Mouse (Mus musculus) neural tube, embryonic 13.5 days (tissue): ENCODE measurements around the gene 2010003K11Rik. TPM values are rescaled to one million over a fixed set of nuclear protein-coding genes. Genes with fewer than 3 reads are reported as not detected.
"Not testable (repeated sequence)": the region's sequence is repeated elsewhere in the genome, so short reads cannot be mapped to it uniquely, and the experiment has no call there.

Experiments used
- ATAC-seq: fragments of 200-750 bp; cut with Nextera tagmentation; 2 replicates; pipeline ENCODE4 v1.8.0; 2017; ENCODE audit warnings: low read depth, mild to moderate bottlenecking, moderate TSS enrichment, moderate library complexity
- H3K27ac ChIP-seq: fragments of 300-500 bp; sonication (generic); replicated peaks from 2 replicates; pipeline ENCODE4 v1.5.1; 2015; ENCODE audit warnings: moderate library complexity, mild to moderate bottlenecking, inconsistent platforms
- H3K27me3 ChIP-seq: fragments of 300-500 bp; sonication (generic); 2 replicates; pipeline ENCODE4 v1.6.1; 2015; ENCODE audit warnings: mild to moderate bottlenecking, inconsistent platforms
- H3K36me3 ChIP-seq: fragments of 300-500 bp; sonication (generic); 2 replicates; pipeline ENCODE4 v1.6.1; 2015; ENCODE audit warnings: mild to moderate bottlenecking, inconsistent platforms
- H3K4me1 ChIP-seq: fragments of 300-500 bp; sonication (generic); replicated peaks from 2 replicates; pipeline ENCODE4 v1.6.1; 2015; ENCODE audit warnings: inconsistent platforms
- H3K4me2 ChIP-seq: fragments of 300-500 bp; sonication (generic); 2 replicates; pipeline ENCODE4 v1.6.1; 2015; ENCODE audit warnings: inconsistent platforms, mild to moderate bottlenecking, moderate library complexity
- H3K4me3 ChIP-seq: fragments of 300-500 bp; sonication (generic); 2 replicates; pipeline ENCODE4 v1.5.1; 2015; ENCODE audit warnings: mild to moderate bottlenecking, inconsistent platforms
- H3K9ac ChIP-seq: fragments of 300-500 bp; sonication (generic); 2 replicates; pipeline ENCODE4 v1.6.1; 2015; ENCODE audit warnings: moderate library complexity, mild to moderate bottlenecking, inconsistent platforms
- H3K9me3 ChIP-seq: fragments of 300-500 bp; sonication (generic); 2 replicates; pipeline ENCODE4 v1.6.1; 2016; ENCODE audit warnings: inconsistent platforms
- WGBS: fragments of 180-500 bp; shearing (Covaris S2); methylation state at CpG from one replicate; pipeline ENCODE4 v1.1.7; 2015; 5-methylcytosine and 5-hydroxymethylcytosine counted together
- polyA plus RNA-seq: library from polyadenylated mRNA; unstranded; fragments of >200 nt; fragmentation: Nextera tagmentation; extraction: Ambion mirVana; gene quantifications from 2 replicates; pipeline ENCODE4 v1.2.1, GENCODE M21; 2015

The 2010003K11Rik gene
- polyA plus RNA-seq, 1 experiment from 2014 or later = not detected

DNA sequence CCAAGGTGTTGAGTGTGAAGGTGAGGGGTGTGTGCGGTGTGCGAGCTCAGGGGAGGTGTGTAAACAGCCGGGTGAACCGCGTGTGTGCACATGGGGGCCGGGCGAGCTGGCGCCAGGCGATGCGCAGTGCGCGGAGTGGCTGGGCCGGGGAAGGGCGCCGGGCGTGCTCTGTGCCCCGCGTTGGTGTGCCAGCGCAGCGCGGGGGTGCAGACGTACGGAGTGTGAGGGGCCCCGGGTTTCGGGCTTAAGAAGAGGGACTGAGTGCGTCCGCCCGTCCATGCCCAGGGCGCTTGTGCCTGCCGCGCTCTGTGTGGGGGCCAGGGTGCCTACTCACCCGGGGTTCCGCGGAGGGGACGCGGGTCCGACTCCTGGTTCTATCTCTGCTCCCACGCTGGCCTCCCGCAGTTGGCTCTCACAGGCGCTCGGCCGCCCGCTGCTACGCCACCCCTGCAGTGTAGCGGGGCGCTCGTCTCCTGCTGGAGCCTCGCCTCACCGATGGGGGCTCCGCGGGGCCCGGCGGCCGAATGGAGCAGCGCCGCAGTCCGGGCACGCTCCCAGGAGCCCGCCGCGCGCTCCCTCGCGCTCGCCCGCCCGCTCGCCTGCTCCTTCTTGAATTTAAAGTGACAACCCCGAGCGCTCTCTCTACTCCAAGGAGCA is 21.7 kb downstream of the 2010003K11Rik start:
- peaks cover 17% of the 10 kb centered on the region for H3K4me1 ChIP-seq
- ATAC-seq = peak; percentile 71
- peak overlapping the region; percentile 95 for H3K4me2 ChIP-seq
- H3K27ac ChIP-seq = no peak overlapping the region
- WGBS = under 1% methylated on average over 66 of the region's 70 CpGs
- no peaks in the 10 kb centered on the region for H3K36me3 ChIP-seq
- peak overlapping the region; percentile 71 for H3K9ac ChIP-seq
- no peaks in the 10 kb centered on the region for H3K9me3 ChIP-seq
- peak overlapping the region; percentile 54 for H3K4me3 ChIP-seq
- H3K27me3 ChIP-seq = peaks cover 54% of the 10 kb centered on the region

DNA sequence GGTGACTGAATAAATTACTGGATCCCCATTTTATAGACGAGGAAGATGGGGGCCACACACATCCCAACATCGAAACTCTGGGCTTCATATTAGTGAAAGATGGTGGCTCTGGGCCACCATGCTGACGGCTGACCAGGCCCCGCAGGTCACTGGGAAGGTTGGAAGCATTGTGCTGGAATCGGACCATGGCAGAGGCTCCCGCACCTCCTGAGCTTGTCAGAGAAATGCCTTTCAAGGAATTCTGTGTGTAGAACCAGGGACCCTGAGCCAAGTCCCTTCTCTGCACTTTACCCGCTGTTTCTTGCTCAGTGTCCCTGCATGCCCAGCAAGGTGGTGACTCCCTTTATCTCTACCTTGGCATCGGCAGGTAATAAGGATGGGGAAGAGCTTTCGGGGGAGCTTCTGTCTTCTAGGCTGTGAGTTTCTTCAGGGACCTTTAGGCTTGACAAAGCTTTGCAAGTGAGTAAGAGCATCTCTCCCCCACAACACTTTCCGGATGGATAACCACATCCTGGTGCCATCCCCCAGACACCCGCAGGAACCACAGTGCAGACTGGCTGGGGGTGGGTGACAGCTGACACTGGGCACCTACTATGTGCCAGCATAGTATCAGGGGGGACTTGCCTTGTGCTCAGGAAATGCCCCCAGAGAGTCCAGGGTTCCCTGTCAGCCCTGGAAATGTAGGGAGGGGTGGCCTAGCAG is 23.0 kb downstream of the 2010003K11Rik start:
- no peak overlapping the region for H3K27ac ChIP-seq
- no peak overlapping the region for H3K4me2 ChIP-seq
- WGBS = 74% methylated on average over 11 of the region's 11 CpGs
- H3K9me3 ChIP-seq = no peaks in the 10 kb centered on the region
- ATAC-seq = no peak
- H3K36me3 ChIP-seq = no peaks in the 10 kb centered on the region
- H3K4me1 ChIP-seq = peaks cover 17% of the 10 kb centered on the region
- H3K4me3 ChIP-seq = no peak overlapping the region
- H3K9ac ChIP-seq = no peak overlapping the region
- H3K27me3 ChIP-seq = peaks cover 54% of the 10 kb centered on the region

DNA sequence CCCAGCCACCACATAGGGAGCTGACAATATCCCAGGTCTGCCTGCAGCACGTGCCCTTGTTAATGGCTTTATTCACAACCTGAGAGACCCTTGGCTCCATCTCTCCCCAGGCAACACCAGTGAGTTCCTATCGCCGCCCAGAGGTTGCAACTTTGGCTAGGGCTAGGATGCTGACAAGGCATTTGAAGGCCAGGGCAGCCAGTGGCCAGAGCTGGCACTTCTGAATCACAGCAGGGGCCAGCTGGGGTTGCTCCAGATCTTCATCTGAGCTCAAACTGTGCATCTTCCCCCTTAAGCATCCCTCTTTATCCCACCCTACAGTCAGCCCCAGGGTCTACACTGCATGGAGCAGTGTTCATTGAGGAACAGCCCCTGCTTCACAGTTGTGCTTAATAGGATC is 23.6 kb downstream of the 2010003K11Rik start:
- H3K9me3 ChIP-seq = no peaks in the 10 kb centered on the region
- no peak overlapping the region for H3K9ac ChIP-seq
- ATAC-seq = no peak
- peaks cover 51% of the 10 kb centered on the region for H3K27me3 ChIP-seq
- H3K36me3 ChIP-seq = no peaks in the 10 kb centered on the region
- H3K4me1 ChIP-seq = peaks cover 17% of the 10 kb centered on the region
- H3K4me2 ChIP-seq = no peak overlapping the region
- H3K4me3 ChIP-seq = no peak overlapping the region
- H3K27ac ChIP-seq = no peak overlapping the region
- WGBS = 43% methylated on average over 3 of the region's 3 CpGs

DNA sequence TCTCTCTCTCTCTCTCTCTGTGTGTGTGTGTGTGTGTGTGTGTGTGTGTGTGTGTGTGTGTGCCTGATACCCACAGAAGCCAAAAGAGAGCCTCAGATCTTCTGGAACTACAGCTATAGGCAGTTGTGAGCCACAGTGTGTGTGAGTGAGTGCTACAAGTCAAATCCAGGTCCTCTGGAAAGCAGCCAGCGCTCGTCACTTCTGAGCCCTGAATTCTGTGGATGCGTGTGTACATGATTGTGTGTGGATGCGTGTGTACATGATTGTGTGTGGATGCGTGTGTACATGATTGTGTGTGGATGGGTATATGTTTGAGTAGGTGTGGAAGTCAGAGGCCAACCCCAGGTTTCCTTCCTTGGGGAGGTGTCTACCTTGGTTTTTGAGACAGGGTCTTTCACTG is 24.8 kb downstream of the 2010003K11Rik start:
- Histone ChIP-seq H3K4me2 (no peak overlapping the region), H3K27ac (no peak overlapping the region), H3K4me1 (peaks cover 17% of the 10 kb centered on the region), H3K9me3 (no peaks in the 10 kb centered on the region), H3K27me3 (peaks cover 41% of the 10 kb centered on the region), H3K36me3 (no peaks in the 10 kb centered on the region), H3K9ac (no peak overlapping the region), H3K4me3 (no peak overlapping the region)
- ATAC-seq = no peak
- WGBS = 83% methylated on average over 5 of the region's 5 CpGs

DNA sequence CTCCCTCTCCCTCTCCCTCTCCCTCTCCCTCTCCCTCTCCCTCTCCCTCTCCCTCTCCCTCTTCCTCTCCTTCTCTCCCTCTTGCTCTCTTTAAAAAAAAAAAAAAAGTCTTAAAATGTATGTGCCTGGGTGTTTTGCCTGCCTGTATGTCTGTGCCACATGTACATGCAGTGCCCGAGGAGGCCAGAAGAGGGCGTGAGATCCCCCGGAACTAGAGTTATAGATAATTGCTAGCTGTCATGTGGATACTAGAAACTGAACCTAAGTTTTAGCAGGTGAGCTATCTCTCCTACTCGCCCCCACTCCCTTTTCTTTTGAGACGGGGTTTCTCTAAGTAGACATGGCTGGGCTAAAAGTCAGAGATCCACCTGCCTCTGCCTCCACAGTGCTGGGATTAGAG is 30.0 kb downstream of the 2010003K11Rik start:
- ATAC-seq = no peak
- Histone ChIP-seq H3K27me3 (no peaks in the 10 kb centered on the region), H3K4me2 (no peak overlapping the region), H3K36me3 (no peaks in the 10 kb centered on the region), H3K27ac (no peak overlapping the region), H3K9ac (no peak overlapping the region), H3K4me1 (no peaks in the 10 kb centered on the region), H3K9me3 (no peaks in the 10 kb centered on the region), H3K4me3 (no peak overlapping the region)
- 31% methylated on average over 5 of the region's 5 CpGs for WGBS

DNA sequence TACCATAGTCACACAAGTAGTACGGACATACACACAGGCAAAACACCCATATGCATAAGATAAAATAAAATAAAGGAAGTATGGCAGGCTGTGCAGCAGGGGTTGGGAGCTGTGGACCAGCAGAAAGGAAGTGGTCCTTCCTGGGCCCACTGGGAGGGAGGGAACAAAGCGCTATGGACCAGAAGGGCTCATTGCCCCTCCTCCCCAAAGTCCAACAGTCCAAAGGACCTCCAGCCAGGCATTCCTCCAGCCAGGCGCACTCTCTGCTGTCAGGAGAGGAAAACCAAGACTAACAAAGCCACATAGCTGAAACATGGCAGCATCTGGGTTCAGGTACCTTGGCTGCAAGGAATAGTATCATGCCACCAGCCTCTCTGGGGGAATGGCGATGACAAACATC is 33.7 kb downstream of the 2010003K11Rik start:
- ATAC-seq = no peak
- 87% methylated on average over 4 of the region's 4 CpGs for WGBS
- Histone ChIP-seq H3K4me1 (no peaks in the 10 kb centered on the region), H3K4me2 (no peak overlapping the region), H3K36me3 (no peaks in the 10 kb centered on the region), H3K9ac (no peak overlapping the region), H3K27ac (no peak overlapping the region), H3K4me3 (no peak overlapping the region), H3K9me3 (no peaks in the 10 kb centered on the region), H3K27me3 (no peaks in the 10 kb centered on the region)

DNA sequence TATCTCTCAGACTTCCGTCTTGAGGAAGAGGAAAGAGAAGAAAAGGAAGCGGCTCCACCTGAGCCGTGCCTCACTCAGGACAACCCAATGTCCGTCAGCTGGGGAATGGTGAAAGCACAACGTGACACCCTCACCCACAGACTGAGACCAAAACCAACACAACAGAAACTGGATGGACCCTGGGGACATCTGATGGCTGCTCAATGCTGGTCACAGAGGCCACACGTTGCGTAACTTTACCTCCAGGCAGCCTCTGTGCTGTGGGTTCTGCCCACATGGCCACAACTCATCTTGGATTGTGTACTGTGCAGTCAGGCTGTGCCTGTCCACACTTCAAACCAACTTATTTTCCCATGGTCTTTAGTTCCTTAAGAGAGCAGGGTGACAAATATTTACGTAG is 36.4 kb downstream of the 2010003K11Rik start:
- Histone ChIP-seq H3K4me2 (no peak overlapping the region), H3K4me1 (no peaks in the 10 kb centered on the region), H3K9ac (no peak overlapping the region), H3K9me3 (no peaks in the 10 kb centered on the region), H3K4me3 (no peak overlapping the region), H3K27me3 (no peaks in the 10 kb centered on the region), H3K27ac (no peak overlapping the region), H3K36me3 (no peaks in the 10 kb centered on the region)
- 83% methylated on average over 8 of the region's 8 CpGs for WGBS
- no peak for ATAC-seq

DNA sequence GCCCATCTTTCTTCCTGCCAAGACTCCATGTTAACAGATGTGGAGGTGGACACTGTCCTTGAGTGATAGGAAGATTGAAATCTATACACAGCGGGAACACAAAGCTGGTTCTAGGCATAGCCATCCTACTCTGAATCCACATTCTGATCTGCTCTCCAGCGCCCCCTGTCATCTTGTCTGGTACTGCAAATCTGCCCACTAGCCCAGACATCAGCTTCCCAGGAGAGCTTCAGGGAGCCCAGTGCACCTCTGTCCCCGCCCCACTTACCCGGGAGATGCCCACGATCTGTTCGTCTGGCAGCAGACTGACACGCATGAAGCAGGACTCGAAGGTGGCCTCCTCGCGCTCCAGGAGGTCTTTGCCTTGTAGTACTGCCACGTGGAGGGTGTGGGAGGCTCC is 42.2 kb downstream of the 2010003K11Rik start:
- no peak overlapping the region for H3K27ac ChIP-seq
- no peak overlapping the region for H3K9ac ChIP-seq
- ATAC-seq = no peak
- no peak overlapping the region for H3K4me3 ChIP-seq
- no peaks in the 10 kb centered on the region for H3K27me3 ChIP-seq
- 12% methylated on average over 11 of the region's 11 CpGs for WGBS
- no peaks in the 10 kb centered on the region for H3K9me3 ChIP-seq
- peaks cover 7% of the 10 kb centered on the region; the same call in 1 of the 2 replicates for H3K4me1 ChIP-seq
- H3K36me3 ChIP-seq = no peaks in the 10 kb centered on the region
- no peak overlapping the region for H3K4me2 ChIP-seq

DNA sequence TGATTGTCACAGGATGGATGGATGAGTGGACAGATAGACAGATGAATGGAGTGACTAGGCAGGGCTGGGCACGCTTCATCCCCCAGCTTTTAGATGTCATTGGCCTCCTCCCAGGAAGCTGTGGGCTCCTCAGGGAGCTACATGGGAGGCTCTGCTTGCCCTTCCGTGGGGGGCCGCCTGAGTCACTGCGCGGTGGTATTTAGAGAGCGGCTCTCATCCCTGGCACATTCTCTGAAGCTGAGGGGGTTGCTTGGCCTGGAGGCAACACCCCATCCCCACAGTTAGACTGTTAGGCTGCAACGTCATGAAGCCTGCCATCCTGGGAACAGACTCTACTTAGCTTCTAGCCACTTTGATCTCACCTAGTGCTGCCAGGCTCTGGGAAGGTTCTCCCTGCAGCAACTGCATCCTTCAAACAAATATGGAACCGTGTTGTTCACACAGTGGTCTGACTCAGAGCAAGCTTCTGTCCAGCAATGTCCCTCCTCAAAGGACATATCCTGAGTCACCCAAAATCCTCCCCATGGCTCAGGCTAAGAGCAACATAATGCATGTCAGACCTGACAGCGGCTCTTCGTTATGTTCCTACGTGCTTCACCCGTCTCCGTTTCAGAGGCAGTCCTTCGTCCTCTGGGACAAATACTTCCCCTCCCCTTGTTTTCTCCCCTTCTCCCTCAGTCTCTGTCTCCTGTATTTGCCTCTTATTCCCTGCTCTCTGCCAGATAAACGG is 43.1 kb downstream of the 2010003K11Rik start:
- no peak overlapping the region for H3K9ac ChIP-seq
- no peak overlapping the region for H3K4me3 ChIP-seq
- H3K4me1 ChIP-seq = peaks cover 7% of the 10 kb centered on the region; the same call in 1 of the 2 replicates
- H3K4me2 ChIP-seq = no peak overlapping the region
- H3K27me3 ChIP-seq = no peaks in the 10 kb centered on the region
- no peak for ATAC-seq
- H3K9me3 ChIP-seq = no peaks in the 10 kb centered on the region
- no peaks in the 10 kb centered on the region for H3K36me3 ChIP-seq
- WGBS = 76% methylated on average over 15 of the region's 15 CpGs
- no peak overlapping the region for H3K27ac ChIP-seq

DNA sequence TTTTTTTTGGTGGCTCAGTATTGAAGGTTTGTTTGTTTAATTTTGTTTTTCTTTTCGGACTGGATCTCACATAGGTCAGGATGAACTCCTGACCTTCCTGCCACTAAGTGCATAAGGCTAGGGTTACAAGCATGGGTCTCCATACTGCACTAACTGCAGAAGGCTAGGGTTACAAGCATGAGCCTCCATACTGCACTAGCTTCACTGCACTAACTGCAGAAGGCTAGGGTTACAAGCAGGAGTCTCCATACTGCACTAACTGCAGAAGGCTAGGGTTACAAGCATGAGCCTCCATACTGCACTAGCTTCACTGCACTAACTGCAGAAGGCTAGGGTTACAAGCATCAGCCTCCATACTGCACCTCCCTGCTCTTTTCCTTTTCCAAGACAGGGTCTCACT is 44.3 kb downstream of the 2010003K11Rik start:
- not testable (repeated sequence) for H3K27ac ChIP-seq, H3K9me3 ChIP-seq, H3K4me3 ChIP-seq, H3K9ac ChIP-seq, H3K4me1 ChIP-seq, H3K36me3 ChIP-seq, H3K4me2 ChIP-seq, H3K27me3 ChIP-seq, ATAC-seq
- 64% methylated on average over 1 of the region's 1 CpGs for WGBS

DNA sequence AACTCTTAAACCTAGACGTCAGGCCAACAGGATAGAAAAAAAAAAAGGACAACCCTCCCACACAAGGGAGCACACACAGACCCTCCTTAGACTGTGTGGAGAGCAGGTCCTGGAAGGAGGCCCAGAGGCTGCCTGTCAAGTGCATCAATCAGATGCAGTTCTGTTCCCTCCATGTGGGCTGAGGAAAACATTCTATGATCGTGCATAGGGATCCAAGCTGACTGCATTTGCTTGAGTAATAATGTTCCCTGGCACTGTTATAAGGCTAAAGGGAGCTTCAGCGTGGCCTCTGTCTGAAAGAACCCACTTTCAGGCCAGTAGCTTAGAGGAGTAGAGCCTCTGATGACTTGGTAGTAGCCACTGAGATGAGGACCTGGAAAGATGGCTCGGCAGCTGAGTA is 45.9 kb downstream of the 2010003K11Rik start:
- 51% methylated on average over 4 of the region's 4 CpGs for WGBS
- no peak overlapping the region for H3K27ac ChIP-seq
- ATAC-seq = no peak
- 0 out of 2 replicates have a peak overlapping the region, but pooled peaks have one; percentile 23 for H3K9ac ChIP-seq
- H3K27me3 ChIP-seq = no peaks in the 10 kb centered on the region
- no peaks in the 10 kb centered on the region for H3K36me3 ChIP-seq
- no peaks in the 10 kb centered on the region for H3K9me3 ChIP-seq
- peaks cover 7% of the 10 kb centered on the region; the same call in 1 of the 2 replicates for H3K4me1 ChIP-seq
- no peak overlapping the region for H3K4me2 ChIP-seq
- no peak overlapping the region for H3K4me3 ChIP-seq

DNA sequence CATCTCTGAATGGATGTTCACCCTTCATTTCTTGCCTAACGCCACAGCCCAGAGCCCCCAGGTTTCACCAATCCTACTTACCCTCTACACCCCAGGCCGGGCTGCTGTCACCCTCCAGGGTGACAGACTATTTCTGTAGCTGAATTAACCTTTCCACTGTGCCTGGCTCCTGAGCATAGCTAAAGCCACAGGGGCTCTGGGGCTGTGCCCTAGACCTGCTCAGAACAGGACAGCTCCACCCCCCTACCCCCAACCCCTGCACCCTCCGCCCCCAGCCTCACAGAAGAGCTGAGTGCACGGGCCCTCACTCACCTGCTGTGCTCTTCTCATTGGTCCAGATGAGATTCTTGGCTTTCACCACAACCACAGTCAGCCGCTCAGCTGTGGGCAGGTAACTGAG is 46.4 kb downstream of the 2010003K11Rik start:
- H3K4me1 ChIP-seq = peaks cover 7% of the 10 kb centered on the region; the same call in 1 of the 2 replicates
- no peak for ATAC-seq
- H3K27ac ChIP-seq = no peak overlapping the region
- H3K27me3 ChIP-seq = no peaks in the 10 kb centered on the region
- WGBS = 31% methylated on average over 5 of the region's 5 CpGs
- no peak overlapping the region for H3K4me3 ChIP-seq
- no peaks in the 10 kb centered on the region for H3K36me3 ChIP-seq
- no peak overlapping the region for H3K4me2 ChIP-seq
- H3K9ac ChIP-seq = peak overlapping the region; percentile 23; the same call in 1 of the 2 replicates
- no peaks in the 10 kb centered on the region for H3K9me3 ChIP-seq
